Mouse (Mus musculus) T-cell, adult 2 months (primary cell): ENCODE measurements around the gene Cryba4.
A peak's percentile ranks its signal among the peaks of the same experiment; 100 is the strongest.

Experiments
- DNase-seq: peaks from one replicate; pipeline ENCODE4 v3.0.0; 2022; ENCODE audit warnings: low spot score

Gene Cryba4

DNA sequence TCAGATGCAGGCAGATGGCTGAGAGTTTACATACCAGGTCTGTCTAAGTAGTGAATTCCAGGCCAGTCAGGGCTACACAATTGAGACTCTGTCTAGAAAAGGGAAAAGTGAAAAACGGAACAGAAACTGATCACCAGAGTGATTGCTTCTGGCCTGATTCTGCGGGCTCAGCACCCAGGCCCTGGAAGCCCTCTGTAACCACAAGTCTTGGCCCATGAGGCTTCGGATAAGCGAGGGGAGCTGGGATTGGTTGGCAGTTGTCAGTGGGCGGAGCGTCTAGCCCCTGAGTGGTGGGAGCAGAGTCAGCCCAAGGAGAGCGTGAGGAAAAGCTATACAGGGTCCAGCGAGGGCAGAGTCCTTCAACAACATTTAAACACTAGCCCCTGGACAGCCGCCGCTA, 13.2 kb upstream of the Cryba4 start:
- DNase-seq = no peak

DNA sequence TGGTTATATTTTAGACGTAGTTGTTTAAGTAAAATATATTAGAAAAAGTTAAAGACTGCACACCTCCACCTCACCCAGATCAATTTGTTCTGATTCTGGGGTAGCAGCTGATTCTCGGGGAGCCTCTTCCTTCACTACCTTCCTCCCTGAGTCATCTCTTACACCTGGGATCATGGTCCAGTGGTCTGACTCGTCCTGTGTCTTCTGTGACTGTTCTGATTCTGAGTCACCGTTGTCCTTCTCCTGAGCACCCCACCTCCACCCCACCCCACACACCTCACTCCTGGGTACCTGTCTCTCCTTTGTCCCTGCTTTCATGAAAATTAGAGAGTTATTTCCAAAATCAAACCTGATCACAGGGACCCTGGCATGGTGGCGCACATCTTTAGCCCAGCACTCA, 12.8 kb upstream of the Cryba4 start:
- DNase-seq = no peak

DNA sequence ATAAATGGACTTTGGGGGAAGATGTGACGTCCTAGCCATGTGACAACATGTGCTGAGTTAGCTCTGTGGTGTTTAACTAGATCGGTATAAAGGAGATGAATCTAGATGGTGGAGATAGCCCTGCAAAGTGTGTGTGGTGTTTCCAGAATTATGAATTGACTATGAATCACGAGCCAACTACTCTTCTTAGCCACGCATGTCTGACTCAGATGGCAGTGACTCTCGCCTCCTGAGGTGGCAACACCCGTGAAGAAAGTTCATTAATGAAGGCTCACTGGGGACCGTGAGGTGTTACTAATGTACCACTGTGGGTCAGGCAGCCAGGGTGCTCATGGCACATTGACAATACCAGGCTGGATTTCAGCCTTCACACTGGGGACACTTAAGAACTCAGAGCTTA, 11.8 kb upstream of the Cryba4 start:
- DNase-seq = no peak

DNA sequence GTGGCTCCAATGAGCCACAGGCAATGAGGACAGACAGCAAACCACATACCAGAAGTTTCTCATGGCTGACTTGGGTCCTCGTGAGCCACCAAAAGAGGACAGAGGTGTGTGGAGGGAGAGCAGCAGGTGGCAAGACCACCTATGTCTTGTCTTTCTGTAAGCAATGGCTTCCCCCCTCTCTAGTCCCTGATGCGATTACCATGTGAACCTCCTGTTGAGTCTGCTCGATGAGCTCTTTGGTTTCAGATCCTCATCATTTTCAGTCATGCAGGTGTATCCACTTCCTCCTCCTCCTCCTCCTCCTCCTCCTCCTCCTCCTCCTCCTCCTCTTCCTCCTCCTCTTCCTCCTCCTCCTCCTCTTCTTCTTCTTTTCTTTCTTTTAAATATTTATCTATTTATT, 8.5 kb upstream of the Cryba4 start:
- no peak for DNase-seq

DNA sequence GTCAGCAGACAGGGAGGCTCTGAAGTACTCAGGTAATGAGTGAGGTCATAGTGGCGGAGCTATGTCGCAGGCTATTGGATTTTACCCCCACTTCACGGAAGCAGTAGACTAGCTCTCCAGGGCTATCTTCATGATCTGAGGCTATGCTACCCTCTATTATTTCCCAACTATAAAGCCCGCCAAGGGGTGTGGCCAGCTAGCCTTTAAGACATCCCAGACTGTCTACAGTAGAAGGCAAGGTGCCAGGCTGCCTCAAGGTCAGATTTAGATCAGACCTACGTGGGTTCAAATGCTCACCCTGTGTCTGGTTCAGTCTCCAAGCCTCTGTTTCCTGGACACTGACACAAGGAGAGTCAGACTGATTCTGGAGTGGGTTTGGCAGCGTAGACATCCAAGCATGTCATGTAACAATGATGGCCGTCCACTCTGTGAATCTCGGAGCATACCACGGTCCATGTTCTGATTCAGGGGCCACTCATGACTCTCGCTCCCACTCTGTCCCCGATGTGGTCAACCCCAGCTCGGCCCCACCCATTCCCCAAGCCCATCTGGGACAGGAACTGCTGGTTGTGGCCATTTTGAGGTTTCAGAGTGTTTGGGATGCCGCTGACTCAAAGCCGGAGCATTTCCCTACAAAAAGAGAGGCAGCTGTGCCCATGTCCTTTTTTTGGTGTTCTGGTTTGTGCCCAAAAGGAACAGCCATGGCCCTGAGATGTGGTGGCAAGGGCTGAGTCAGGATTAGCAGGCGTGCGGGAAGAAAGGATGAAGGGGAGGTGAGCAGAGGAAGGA, 7.7 kb upstream of the Cryba4 start:
- no peak for DNase-seq

DNA sequence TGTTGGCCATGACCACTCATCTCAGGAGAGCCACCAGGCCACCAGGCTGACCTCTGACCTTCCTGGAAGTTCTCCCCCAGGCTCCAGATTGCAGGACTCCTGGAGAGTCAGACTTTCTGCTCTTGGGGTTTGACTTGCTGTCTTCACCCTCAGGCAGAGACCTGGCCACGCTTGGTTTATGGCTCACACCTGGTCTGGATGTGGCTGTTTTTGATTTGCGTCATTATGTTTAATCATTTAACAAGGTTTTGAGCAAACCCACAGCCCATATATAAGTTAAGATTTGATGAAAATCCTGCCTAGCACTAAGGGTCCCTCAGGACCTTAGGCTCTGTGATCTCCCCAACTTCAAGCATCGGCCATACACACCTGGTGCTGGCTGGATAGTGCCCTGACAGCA, 5.6 kb upstream of the Cryba4 start:
- DNase-seq = no peak

DNA sequence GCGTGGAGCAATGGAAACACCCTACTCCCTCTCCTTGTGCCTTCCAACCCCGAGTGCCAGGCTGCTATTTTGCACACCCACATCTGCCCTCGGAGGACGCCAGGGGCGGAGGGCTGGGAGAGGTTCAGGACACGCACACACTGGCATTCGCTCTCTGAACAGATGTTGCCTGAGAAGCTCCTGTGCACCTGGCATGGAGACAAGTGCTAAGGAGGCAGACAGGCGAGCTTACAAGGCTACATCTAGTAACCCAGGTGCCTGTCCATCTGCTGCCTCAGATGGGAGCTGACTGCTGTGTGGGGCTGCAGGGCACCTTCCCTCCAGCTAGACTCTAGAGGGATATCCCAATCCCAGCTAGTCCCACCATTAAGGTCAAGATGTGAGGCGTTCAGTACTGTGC, 4.1 kb upstream of the Cryba4 start:
- DNase-seq = no peak

DNA sequence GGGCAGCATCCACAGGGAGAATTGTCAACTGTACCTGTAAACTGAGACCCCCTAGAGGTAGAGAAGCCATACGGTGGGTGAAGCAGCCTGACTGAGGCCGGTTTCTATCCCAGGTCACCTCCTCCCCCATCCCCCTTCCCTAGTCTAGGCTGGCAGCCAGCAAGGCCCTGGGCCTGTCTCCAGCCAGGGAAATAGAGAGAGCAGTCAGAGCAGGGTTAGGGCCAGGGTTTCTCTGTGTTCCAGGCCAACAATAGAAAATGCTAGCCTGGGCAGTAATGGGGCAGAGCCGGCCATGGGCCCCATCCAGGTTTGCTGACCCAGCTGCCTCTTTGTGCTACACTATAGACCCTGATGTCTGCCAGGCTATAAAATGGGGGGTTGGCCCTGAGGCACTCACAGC, 3.1 kb upstream of the Cryba4 start, which contains the start of gene Crybb1:
Gene Crybb1, plus strand, starts transcription at position 390 of the 400 bp plus-strand sequence.
- no peak for DNase-seq

DNA sequence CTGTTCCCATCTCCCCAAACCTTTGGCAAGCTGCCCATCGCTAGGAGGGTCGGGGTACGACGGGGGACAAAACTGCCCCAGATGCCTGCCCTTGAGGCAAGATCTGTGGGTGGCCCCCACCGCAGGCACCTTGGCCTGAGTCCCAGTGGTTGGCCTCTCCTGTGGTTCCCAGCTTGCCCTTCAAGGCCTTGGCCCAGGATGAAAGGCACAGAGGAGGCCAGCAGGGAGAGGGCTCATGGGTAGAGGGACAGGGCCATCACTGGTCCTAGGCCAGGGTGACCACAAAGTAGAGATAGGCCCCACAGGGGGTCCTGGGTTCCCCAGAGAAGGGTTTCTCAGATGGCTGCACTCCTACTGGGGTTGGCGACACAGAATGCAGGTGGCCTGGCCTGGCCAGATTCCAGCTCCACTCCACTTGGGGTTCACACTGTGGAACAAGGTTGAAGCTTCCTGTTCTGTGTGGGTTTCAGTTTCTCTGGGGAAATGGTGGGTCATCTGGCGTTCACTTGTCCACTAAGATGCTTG, 2.0 kb upstream of the Cryba4 start:
- DNase-seq = no peak

DNA sequence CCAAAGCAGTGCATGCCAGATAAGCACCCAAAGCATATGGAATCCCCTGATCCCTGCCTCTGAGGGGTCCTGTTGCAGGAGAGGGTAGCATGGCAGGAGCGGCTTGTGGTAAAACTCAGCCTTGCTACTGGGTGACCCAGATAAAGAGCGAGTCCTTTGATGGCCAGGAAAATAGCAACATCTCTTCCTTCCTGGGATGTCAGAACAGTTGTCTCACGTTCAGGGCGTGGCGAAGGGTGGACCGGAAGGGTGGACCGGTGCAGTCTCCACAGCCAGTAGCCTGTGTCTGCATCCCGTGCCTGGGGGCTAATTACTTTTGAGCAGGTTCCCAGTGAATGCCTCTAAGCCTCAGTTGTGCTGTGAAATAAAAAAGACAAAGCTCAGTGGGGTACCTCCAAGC, 851 bp upstream of the Cryba4 start:
- DNase-seq = peak; percentile 54

DNA sequence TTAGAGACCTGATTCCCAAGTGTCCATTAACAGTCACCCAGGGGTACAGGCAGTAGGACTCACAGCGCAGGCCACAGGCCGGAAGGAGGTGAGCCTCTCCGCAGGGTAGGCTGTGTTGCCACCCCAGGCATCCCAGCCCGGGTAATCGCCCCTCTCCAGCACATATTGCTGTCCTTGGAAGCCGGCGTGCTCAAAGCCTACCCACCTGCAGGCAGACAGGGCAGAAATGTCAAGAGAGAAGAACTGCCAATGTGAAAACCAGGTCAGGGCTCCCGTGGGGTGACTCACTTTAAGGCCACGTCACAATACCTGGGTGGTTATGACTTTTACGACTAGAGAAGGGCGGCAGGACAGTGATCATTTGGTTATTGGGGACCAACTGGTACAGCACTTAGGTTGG, 3.2 kb downstream of the Cryba4 start:
- no peak for DNase-seq

DNA sequence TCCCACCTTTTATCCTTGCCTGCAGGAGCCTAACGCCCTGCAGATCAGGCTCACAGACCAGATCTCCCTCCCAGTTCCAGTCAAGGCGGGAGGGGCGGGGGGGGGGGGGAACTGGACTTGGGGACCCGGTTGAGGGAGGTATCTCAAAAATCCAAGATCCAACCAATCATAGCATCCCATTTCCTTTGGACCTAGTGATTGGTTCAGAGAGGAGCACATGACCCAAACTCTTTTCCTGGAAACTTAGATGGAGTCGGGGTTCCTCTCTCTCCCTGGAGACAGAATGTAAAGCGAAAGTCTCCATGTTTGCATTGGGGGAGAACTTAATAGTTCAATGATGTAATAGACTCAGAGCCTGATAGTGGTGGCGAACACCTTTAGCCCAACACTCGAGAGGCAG, 4.9 kb downstream of the Cryba4 start:
- no peak for DNase-seq

DNA sequence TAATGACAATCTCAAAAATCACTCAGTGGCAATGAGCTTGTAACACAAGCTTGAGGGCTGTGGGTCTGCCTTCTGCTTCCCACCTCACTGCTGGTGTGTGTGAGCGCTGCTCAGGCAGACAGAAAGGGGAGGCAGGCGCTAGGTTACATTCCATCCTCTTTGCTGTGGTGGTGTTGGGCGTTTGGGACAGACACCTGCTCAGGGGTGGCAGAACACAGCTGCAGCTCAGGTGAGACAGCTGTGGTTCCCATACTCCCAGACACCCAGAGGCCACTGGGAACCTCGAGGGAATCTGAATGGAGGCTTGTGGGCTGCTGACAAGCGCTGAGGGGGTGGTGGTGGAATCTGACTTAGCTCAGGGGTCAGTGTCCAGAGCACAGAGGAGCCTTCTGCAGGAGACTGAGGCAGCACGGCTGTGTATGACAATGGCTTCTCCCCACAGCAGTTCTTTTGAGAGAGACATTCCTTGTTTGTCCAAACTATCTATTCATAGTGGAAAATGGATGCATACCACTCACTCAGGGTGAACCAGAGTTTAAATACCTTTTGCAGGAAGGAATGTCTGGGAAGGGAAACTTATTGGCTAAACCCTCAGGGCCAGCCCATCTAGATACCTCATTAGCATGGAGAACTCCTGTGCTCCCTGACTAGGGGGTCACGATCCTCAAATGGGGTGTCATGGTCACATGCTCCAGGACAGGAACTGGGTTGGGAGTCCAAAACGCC, 7.3 kb downstream of the Cryba4 start:
- DNase-seq = no peak

DNA sequence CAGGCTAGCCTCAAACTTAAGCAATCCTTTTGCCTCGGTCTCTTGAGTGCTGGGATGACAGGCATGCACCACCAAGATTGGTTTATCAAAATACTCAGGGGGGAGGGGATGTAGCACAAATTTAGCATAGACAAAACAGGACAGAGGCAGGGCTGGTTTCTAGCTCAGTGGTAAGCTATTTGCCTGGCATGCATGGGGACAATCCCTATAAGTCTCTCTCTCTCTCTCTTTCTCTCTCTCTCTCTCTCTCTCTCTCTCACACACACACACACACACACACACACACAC, 8.1 kb downstream of the Cryba4 start:
- DNase-seq = no peak

DNA sequence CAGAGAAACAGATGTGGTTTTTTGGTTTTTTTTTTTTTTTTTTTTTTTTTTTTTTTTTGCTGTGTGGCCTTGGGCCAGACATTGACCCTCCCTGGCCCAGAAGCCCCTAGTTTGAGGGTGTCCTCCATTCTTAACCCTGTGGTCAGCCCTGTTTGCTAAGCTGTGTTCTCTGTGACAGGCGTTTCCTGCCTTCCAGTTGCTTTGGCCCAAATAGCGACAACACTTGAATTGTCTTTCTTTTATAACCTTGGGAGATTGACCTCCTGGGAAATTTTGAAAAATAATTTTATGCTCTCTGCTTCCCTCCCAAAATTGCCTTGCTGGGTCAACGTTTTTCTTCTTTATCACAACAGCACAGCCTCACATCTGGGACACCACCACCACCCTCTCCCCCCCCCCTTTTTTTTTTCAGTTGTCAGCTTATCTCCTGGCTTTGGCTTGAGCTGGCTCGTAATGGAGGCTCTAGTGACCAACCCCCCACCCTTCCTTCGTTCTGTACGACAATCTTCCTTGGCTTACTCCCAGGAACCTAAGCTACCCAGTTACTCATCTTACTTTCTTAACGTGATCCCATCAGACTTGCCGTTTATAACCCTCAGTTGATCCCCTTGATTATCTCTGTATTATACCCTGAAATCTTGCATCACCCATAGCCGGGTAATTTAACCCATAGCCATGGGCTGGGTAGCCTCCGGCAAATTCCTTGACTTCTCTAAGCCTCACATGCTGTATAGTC, 8.6 kb downstream of the Cryba4 start:
- DNase-seq = no peak

DNA sequence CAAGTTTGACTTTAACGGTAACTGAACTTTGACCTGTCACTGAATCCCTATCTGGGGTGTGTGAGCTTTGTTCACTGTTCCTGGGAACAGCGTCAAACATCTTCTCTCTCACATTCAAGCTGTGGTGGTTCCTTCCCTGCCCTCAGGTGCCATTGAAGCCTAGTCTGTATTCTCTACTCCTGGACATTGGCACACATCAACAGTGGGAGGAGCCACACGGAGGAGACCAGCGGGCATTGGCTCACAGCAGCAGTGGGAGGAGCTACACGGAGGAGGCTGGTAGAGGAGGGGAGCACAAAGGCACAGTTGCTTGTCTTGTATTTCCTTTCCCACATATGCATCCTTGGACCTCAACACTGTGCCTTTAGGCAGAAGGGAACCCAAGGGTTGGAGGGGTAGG, 9.3 kb downstream of the Cryba4 start:
- no peak for DNase-seq

DNA sequence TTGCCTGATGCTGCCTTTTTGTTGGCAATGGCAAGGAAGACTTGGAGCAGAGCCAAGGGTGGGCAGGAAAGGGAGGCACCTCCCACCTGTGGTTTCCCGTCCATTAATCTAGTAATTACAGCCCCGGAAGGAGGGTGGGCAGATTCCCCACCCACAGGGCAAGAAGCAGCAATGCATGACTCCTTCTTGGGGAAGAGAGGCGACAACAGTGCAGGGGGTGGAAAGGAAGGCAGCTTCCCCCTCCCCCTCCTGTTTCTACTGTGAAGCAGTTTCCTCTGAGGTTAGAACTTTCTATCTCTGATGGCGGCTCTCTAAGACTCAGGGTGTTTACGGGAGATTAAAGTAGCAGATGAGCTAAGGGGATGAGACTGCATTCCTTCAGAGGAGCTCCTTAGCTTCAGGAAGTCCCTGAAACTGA, 9.9 kb downstream of the Cryba4 start:
- DNase-seq = peak; percentile 76

DNA sequence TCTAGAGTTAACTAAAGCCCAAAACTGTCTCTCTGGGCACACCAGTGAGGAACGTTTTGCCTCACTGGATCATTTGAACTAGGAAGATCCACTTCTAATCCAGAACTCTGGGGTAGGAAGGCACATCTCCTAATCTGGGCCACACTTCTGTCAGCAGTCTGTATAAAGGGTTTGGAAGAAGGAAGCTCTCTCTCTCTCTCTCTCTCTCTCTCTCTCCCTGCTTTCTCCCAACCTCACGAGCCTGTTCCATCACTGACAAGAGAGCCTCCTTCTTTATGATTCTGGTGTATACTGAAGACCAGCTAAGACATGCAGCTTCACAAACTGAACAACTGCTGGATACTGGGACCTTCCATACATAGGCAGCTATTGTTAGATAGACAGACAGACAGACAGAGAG, 10.5 kb downstream of the Cryba4 start:
- DNase-seq = no peak

DNA sequence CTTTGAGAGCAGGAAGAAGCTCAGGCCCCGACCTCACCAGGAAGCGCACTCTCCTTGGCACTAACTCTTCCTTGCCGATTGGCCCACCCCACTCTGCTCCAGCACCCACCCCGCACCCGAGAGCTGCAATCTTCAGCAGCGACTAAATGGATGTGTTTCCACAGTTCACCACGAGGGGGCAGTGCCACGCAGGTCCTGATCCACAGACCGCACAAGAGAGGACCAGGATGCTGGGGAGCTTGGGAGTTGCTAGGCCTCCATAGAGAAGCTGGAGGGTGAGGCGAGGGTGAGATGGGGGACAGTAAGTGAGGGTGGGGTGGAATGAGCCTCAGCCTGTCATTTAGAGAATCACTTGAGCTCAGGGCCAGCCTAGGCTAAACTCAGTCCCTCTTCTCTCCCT, 11.6 kb downstream of the Cryba4 start:
- peak; percentile 84 for DNase-seq

DNA sequence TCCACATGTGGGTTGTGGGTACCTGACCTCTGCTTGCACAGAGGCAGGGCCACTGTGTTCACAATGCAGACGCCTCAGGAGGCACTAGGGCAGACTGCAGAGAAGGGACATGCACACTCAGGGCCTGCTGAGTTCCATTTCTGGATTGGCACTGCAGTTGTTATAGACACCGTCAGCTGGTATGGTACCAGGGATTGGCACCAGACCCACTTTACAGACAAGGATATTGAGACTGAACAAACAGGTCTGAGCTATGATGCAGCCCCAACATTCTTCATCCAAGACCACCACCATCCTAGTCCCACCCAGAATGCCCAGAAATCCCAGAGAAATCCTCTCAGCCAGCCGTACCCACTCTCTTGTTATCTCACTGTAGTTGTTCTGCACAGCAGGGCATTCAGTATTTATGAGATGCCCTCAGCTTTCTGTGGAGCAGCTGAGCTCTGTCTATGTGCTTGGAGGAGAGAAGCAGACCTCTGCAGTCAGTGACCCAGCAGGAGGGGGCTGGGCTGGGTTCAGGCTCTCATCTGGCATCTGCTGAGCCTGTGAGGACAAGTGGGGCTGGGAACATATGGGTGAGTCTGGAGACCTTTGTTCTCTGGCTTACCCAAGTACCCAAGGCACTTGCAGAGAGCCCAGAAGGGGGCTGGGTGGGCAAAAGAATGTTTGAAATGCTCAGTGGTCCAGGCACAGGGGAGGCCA, 13.4 kb downstream of the Cryba4 start:
- DNase-seq = no peak

DNA sequence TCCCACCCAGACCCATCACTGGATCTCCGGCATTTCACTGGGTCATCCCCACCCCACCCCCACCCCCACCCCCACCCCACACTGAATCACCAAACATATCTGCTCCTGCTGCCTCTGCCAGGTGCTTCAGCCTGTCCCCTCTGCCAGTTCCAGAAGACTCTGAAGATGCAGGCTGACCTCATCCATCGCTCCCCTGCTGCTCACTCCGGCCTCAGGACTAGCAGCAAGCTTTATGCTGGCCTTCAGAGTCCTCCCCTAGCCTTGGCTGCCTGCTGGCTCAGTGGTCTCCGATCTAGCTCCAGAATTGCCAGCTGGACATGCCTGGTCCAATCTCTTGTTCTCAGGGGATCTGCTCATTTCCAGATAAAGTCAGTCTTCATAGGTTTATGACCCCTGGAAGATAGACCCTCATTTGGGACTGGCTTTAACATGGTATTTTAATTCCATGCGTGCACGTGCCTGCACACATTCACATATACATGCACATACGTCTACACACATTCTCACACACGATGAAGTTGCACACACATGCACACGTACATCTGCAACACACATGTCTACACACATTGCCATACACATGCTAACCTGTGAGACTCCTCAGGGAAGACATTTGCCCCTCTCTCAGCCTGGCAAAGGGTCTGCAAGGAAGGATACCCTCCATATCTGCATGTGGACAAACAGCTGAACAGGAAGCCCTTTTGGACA, 14.3 kb downstream of the Cryba4 start:
- no peak for DNase-seq

DNA sequence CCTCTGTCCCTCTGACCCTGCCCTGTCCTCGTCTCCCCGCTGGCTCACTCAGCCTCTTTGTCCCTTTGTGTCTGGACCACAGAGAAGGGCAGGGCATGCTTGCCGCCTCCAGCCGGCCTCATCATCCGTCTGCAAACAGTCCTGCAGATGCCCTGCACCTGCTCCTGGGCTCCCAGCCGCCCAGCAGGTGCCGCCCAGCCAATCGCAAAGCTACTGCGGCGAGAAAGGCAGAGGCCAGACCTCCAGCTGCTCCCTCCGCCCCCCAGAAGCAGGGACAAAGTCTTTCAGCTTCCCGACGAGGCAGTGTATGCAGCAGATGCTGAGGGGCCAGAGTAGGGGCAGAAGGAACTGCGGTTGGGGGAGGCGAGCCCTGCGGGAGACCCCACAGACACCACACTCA, 14.9 kb downstream of the Cryba4 start:
- DNase-seq = no peak
